Mouse (Mus musculus): ENCODE measurements around the gene Glyat.

Gene Glyat

DNA sequence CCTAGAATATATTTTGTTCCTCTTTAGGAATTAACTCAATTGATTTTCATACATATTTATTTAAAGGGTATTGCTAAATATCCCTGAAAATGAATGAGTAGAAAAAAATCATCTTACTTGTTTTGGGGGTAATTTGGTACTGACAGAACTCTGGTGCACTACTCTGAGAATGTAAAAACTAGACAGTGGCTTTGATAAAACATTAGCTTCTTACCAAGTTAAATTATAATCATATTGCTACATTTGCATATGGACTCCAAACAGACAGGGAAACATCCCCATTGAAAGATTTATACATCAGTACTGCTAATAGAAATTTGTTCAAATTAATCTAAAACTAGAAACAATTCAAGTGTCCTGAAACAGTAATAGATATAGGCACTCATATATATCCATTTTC, 52.1 kb downstream of the Glyat start:
- no peak for DNase-seq

DNA sequence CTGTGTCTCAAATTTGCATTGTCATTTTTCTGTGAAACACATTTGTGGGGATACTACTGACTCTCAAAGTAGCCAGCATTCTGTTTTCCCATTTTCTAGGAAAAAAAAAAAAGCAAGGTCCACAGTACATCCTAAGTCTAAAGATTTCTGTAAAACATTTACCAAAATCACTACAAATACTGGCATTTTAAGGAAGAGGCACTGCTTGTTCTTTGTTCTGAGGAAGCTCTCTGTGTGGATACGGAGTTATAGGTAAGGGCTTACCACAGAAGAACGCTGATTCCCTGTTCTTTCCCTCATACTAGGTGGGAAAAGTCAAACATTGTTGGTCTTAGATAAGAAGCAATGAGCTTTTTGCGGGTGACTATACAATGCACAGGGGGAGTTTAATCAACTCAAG, 62.5 kb downstream of the Glyat start, which contains the start of gene Keg1:
Keg1 (plus strand) TSS at position 197 of the 400 bp plus-strand sequence.
- no peak for DNase-seq

DNA sequence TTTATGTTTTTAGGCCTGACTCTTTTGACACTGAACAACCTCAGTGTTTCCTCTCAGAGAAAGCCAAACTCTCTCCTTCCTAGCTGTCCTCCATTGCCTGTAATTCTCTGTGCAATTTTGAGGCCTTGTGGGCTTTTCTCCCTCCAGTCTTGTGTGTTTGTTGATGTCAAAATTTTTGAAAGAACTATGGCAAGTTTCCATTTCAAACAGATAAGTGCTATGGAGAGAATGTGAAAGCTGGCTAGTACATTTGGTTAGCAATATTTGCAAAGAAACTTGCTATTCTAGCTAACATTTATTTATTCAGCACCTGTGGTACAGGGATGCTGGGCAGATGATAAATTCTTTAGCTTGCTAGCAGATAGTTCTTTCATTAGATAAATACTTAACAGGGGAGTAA, 63.1 kb downstream of the Glyat start:
- no peak for DNase-seq

Data from kidney, postnatal 4 days (tissue).